Mouse (Mus musculus) embryonic fibroblast, embryonic 13.5 days (primary cell): ENCODE data around the gene Cib1.

Experiments
- CTCF ChIP-seq: IDR thresholded peaks from 2 replicates; pipeline ENCODE4 v1.5.1; 2011; ENCODE audit warnings: mild to moderate bottlenecking, control low read depth, low read length, moderate library complexity, borderline replicate concordance; ENCODE audit not compliant: insufficient read depth
- POLR2A ChIP-seq: IDR thresholded peaks from 2 replicates; pipeline ENCODE4 v1.6.1; 2011; ENCODE audit warnings: low read depth, mild to moderate bottlenecking, control low read depth, low read length, moderate library complexity

GRCm38 (mm10) chr7:80252886-80253285 lies 20.3 kb upstream of the Cib1 start:
- TF ChIP-seq CTCF (no peak), POLR2A (no peak)
